Mouse (Mus musculus): Measurements from ENCODE around the gene Tie1. TPM values are rescaled to one million over a fixed set of nuclear protein-coding genes. Genes with fewer than 3 reads are reported as not detected.
A peak's percentile ranks its signal among the peaks of the same experiment; 100 is the strongest.

The Tie1 gene
- polyA plus RNA-seq, 1 experiment, result 23.1 TPM

GRCm38 (mm10) chr4:118471281-118471680, 18.6 kb downstream of the Tie1 start:
- TF ChIP-seq CTCF (IDR thresholded peaks at IDR 0.05; ENCODE audit: borderline replicate concordance, extremely low read depth, insufficient read depth, insufficient read length) (no peak), POLR2A (IDR thresholded peaks at IDR 0.05; ENCODE audit: borderline replicate concordance, extremely low read depth, insufficient read depth, insufficient read length, poor library complexity, severe bottlenecking) (no peak)
- no peak for DNase-seq (ENCODE audit: low read depth)

- DNase-seq (ENCODE audit: low read depth), result no peak
- TF ChIP-seq CTCF (IDR thresholded peaks at IDR 0.05; ENCODE audit: borderline replicate concordance, extremely low read depth, insufficient read depth, insufficient read length) (no peak), POLR2A (IDR thresholded peaks at IDR 0.05; ENCODE audit: borderline replicate concordance, extremely low read depth, insufficient read depth, insufficient read length, poor library complexity, severe bottlenecking) (no peak)
Measured at GRCm38 (mm10) chr4:118465697-118466163, 24.1 kb downstream of the Tie1 start.

- TF ChIP-seq POLR2A (IDR thresholded peaks at IDR 0.05; ENCODE audit: borderline replicate concordance, extremely low read depth, insufficient read depth, insufficient read length, poor library complexity, severe bottlenecking), result no peak
- TF ChIP-seq CTCF (IDR thresholded peaks at IDR 0.05; ENCODE audit: borderline replicate concordance, extremely low read depth, insufficient read depth, insufficient read length), result no peak
- no peak for DNase-seq (ENCODE audit: low read depth)
Measured at GRCm38 (mm10) chr4:118464956-118465355, 24.9 kb downstream of the Tie1 start.

- no peak for TF ChIP-seq CTCF (IDR thresholded peaks at IDR 0.05; ENCODE audit: borderline replicate concordance, extremely low read depth, insufficient read depth, insufficient read length)
- TF ChIP-seq POLR2A (IDR thresholded peaks at IDR 0.05; ENCODE audit: borderline replicate concordance, extremely low read depth, insufficient read depth, insufficient read length, poor library complexity, severe bottlenecking), result no peak
- DNase-seq (ENCODE audit: low read depth), result no peak
Measured at GRCm38 (mm10) chr4:118457345-118457975, 32.4 kb downstream of the Tie1 start, which contains the start of gene Mpl. Gene Mpl, minus strand, starts transcription at chr4:118457513.

- TF ChIP-seq POLR2A (IDR thresholded peaks at IDR 0.05; ENCODE audit: borderline replicate concordance, extremely low read depth, insufficient read depth, insufficient read length, poor library complexity, severe bottlenecking), result no peak
- no peak for TF ChIP-seq CTCF (IDR thresholded peaks at IDR 0.05; ENCODE audit: borderline replicate concordance, extremely low read depth, insufficient read depth, insufficient read length)
- DNase-seq (ENCODE audit: low read depth), result peak; percentile 38
Measured at GRCm38 (mm10) chr4:118446415-118447153, 43.3 kb downstream of the Tie1 start.

GRCm38 (mm10) chr4:118445781-118446414, 44.0 kb downstream of the Tie1 start:
- TF ChIP-seq CTCF (IDR thresholded peaks at IDR 0.05; ENCODE audit: borderline replicate concordance, extremely low read depth, insufficient read depth, insufficient read length), result peak; percentile 24; the same call in 1 of the 2 replicates
- TF ChIP-seq POLR2A (IDR thresholded peaks at IDR 0.05; ENCODE audit: borderline replicate concordance, extremely low read depth, insufficient read depth, insufficient read length, poor library complexity, severe bottlenecking), result no peak
- peak; percentile 19 for DNase-seq (ENCODE audit: low read depth)

GRCm38 (mm10) chr4:118445088-118445487, 44.8 kb downstream of the Tie1 start:
- TF ChIP-seq POLR2A (IDR thresholded peaks at IDR 0.05; ENCODE audit: borderline replicate concordance, extremely low read depth, insufficient read depth, insufficient read length, poor library complexity, severe bottlenecking), result no peak
- TF ChIP-seq CTCF (IDR thresholded peaks at IDR 0.05; ENCODE audit: borderline replicate concordance, extremely low read depth, insufficient read depth, insufficient read length), result no peak
- no peak for DNase-seq (ENCODE audit: low read depth)

- DNase-seq (ENCODE audit: low read depth), result peak; percentile 57
- TF ChIP-seq POLR2A (IDR thresholded peaks at IDR 0.05; ENCODE audit: borderline replicate concordance, extremely low read depth, insufficient read depth, insufficient read length, poor library complexity, severe bottlenecking) (no peak), CTCF (IDR thresholded peaks at IDR 0.05; ENCODE audit: borderline replicate concordance, extremely low read depth, insufficient read depth, insufficient read length) (no peak)
Measured at GRCm38 (mm10) chr4:118437829-118438253, 52.0 kb downstream of the Tie1 start.

GRCm38 (mm10) chr4:118436820-118437603, 52.8 kb downstream of the Tie1 start, which contains the start of gene Cdc20:
Gene Cdc20, minus strand, starts transcription at chr4:118437352.
- peak; percentile 99 for DNase-seq (ENCODE audit: low read depth)
- TF ChIP-seq CTCF (IDR thresholded peaks at IDR 0.05; ENCODE audit: borderline replicate concordance, extremely low read depth, insufficient read depth, insufficient read length) (no peak), POLR2A (IDR thresholded peaks at IDR 0.05; ENCODE audit: borderline replicate concordance, extremely low read depth, insufficient read depth, insufficient read length, poor library complexity, severe bottlenecking) (peak; percentile 14; the same call in 1 of the 2 replicates)

GRCm38 (mm10) chr4:118432332-118432731, 57.5 kb downstream of the Tie1 start:
- TF ChIP-seq CTCF (IDR thresholded peaks at IDR 0.05; ENCODE audit: borderline replicate concordance, extremely low read depth, insufficient read depth, insufficient read length) (no peak), POLR2A (IDR thresholded peaks at IDR 0.05; ENCODE audit: borderline replicate concordance, extremely low read depth, insufficient read depth, insufficient read length, poor library complexity, severe bottlenecking) (no peak)
- DNase-seq (ENCODE audit: low read depth), result no peak

Measured in brain, embryonic 14.5 days (tissue).